Mouse (Mus musculus) Patski (cell line): Measurements from ENCODE around the gene Ifi208. TPM values are rescaled to one million over a fixed set of nuclear protein-coding genes. Genes with fewer than 3 reads are reported as not detected.
A peak's percentile ranks its signal among the peaks of the same experiment; 100 is the strongest.
"Not testable (repeated sequence)": the region's sequence is repeated elsewhere in the genome, so short reads cannot be mapped to it uniquely, and the experiment has no call there.

ENCODE experiments used
- ATAC-seq: fragments of 100-300 bp; one replicate; pipeline ENCODE4 v1.8.0; 2021
- CTCF ChIA-PET: fragments of 350-600 bp; sonication (Branson Sonifier 250); formaldehyde crosslinking; loops from one replicate; lab custom pipeline; 2022; ENCODE audit warnings: inconsistent platforms; lab: Charles Lee
- POLR2A ChIA-PET: fragments of 350-600 bp; sonication (Branson Sonifier 250); formaldehyde crosslinking; loops from one replicate; lab custom pipeline; 2022; ENCODE audit warnings: antibody characterized with exemption, inconsistent platforms; lab: Charles Lee
- DNase-seq: peaks from one replicate; pipeline ENCODE4 v3.0.0-alpha.2; 2011; ENCODE audit warnings: low read depth, low spot score
- H3K27me3 ChIP-seq: fragments of 371-371 bp; one replicate; pipeline ENCODE4 v1.5.1; 2021
- CTCF ChIP-seq: fragments of 100-300 bp; IDR thresholded peaks from one replicate; pipeline ENCODE4 v1.5.1; 2021
- in situ Hi-C: fragments of 300-500 bp; cut with MboI; formaldehyde crosslinking; loops from 3 replicates; pipeline ENCODE4 v1.11.1; 2018; ENCODE audit warnings: low pct_unique_long_range_greater_than_20kb, mixed read lengths
- polyA plus RNA-seq: library from polyadenylated mRNA; unstranded; gene quantifications from one replicate; pipeline ENCODE4 v1.2.3, GENCODE M21; 2021

Gene Ifi208
- not detected for polyA plus RNA-seq

DNA sequence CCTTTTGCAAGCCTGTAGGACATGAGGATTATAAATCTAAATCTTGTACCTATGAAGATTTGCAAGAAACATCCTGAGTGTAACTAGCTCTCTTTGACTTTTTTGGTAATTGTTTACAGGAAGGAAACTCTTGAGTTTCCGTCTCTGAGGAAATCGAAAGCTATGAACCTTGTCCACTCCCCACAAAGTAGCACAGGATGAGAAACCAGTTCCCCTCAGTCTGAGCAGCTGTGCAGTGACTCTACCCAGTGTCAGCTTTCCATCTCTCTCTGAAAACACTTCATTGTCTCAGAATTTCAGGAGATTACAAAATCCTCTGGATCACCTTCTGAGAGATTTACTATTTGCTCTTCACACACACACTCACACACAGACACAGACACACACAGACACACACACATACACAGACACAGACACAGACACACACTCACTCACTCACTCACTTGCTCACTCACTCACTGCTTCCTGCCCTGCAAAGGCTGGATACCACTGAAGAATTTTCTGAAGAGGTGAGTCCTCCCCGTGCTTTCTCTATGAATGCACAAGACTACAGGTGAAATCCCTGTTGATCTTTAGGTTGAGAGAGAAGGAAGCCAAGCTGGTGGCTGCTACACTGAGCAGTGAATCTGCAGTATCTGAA, at the start of gene Ifi208:
TSS of gene Ifi208 (plus strand) at position 218 of the 640 bp plus-strand sequence.
- DNase-seq, POLR2A ChIA-PET, in situ Hi-C loops, ATAC-seq, CTCF ChIA-PET, H3K27me3 ChIP-seq: not testable (repeated sequence)

DNA sequence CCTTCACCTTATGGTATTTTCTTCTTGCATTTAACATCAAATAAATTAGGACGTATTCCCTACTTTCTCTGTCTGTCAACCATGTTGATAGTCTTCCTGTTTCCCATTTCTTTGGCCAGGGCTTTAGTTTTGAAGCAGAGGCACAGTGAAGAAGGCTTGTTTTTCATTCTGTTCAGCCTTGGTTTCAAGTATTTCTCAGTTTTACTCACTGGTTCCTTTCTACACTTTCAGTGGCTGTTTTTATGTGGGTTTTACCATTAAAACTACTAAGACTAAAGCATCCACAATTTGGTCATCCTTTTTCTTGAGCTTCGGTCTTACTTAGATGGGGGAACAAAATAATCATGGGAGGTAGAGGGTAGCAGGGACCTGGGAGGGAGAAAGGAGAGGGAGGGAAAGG, 49.4 kb upstream of the Ifi208 start:
- in situ Hi-C loops: no loop called here
- no peak for ATAC-seq
- CTCF ChIA-PET: no interaction called here
- POLR2A ChIA-PET: no interaction called here
- DNase-seq: no peak
- TF ChIP-seq CTCF: no peak
- H3K27me3 ChIP-seq: no peaks in the 10 kb centered on the region

DNA sequence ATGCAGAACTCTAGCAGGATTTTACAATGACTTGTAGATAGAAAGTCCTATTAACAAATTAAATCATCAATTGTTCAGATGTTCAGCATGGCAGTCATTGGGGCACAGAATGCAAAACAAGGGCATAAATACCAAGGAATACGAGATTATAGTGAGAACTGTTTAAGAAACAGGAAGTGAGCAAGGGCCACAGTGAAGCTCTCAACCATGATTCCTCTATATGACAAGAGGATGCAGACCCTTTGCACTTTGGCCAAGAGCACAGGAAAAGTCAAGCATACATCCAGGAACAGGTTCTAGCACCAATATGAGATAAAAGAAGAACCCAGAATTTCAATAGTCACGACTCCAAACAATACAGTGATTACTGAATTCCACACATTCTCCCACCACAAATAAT, 46.8 kb upstream of the Ifi208 start:
- CTCF ChIA-PET: no interaction called here
- ATAC-seq: no peak

DNA sequence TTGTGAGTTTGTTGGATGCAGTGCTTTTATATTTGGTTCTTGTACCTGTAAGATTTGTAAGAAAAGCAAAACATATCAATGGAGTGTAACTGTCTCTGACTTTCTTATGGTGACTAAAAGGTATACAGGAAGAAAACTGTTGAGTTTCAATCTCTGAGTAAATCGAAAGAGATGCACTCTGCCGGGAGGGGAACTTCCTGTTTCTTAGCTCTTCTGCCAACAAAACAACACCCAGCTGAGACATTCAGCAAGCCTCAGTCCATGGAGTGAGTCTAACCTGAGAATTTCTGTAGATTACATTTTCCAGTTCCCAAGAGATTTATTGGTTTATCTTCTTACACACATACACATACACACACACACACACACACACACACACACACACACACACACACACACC, 42.9 kb upstream of the Ifi208 start, which contains the start of gene Ifi209:
TSS of gene Ifi209 (plus strand) at position 296 of the 400 bp plus-strand sequence.
- in situ Hi-C loops, POLR2A ChIA-PET, ATAC-seq, H3K27me3 ChIP-seq, DNase-seq, CTCF ChIA-PET: not testable (repeated sequence)

More for the DNA sequence above, 46.8 kb upstream of the Ifi208 start:
- POLR2A ChIA-PET: no interaction called here
- DNase-seq: no peak
- in situ Hi-C loops: no loop called here
- TF ChIP-seq CTCF: no peak
- H3K27me3 ChIP-seq: no peaks in the 10 kb centered on the region

DNA sequence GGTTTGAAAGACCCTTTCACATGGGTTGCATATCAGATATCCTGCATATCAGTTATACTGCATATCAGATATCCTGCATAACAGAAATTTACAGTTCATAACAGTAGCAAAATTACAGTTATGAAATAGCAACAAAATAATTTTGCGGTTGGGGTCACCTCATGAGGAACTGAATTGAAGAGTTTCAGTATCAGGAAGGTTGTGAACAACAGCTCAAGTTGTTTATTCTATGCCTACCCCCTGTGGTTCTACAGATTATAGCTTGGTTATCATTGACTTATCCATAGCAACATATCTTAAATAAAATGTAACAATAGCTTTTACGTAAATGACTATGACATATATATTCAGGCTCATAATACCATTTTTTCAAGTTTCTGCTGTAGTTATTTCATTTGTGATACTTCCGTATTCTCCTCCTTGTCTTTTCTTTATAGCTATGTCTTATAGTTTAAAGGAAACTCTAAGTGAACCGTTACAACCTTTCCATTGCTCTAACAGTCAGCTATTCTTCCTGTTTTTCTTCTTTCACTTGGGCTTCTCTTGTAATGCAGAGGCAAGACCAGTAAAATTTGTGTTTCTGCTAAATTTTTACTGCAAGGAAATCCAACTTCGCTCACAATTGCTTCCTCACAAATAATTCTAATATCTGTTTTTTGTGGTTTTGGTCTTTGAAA, 39.4 kb upstream of the Ifi208 start:
- in situ Hi-C loops: no loop called here
- no peaks in the 10 kb centered on the region for H3K27me3 ChIP-seq
- ATAC-seq (no peak), DNase-seq (no peak)
- ChIA-PET CTCF (no interaction called here), POLR2A (no interaction called here)
- no peak for TF ChIP-seq CTCF

DNA sequence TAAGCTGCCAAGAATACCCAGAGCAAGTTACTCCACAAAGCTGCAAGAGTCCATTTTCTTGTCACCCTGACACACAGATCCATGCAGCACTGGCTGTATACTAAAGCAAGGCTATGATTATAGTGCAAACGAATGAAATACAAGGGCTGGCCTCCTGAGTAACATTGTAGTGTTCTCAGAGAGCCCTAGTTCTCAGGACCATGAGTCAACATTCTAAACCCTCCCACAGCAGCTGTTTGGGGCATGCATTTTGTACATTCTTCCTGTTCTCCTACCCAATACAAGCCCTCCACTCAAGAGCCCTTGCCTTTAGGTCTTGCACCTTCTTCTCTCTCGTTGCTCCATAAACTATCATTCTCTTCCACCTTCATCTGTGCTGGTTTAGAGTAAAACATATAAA, 28.1 kb upstream of the Ifi208 start:
- TF ChIP-seq CTCF: no peak

DNA sequence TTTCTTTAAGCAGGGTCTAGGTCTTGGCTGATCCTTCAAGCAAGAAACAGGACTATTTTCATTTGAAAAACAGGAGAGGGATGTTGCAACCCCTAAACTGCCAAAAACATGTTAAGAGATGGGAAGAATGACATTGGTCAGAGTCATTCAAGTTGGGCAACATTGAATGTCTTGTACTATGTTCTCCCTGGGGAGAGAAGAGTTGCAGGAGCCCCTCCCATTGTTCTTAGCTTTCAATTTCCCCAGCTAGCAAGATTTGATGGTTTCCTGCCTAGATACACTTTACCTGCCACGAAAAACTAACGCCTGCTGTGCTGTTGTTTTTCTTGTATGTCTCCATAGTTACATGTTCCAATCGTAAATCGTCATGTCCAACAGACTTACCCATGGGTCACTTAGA, 15.5 kb upstream of the Ifi208 start:
- DNase-seq (no peak), ATAC-seq (no peak)
- ChIA-PET POLR2A (no interaction called here), CTCF (no interaction called here)
- H3K27me3 ChIP-seq: no peaks in the 10 kb centered on the region
- in situ Hi-C loops: no loop called here
- TF ChIP-seq CTCF: no peak

More for the DNA sequence above, 28.1 kb upstream of the Ifi208 start:
- ChIA-PET CTCF (no interaction called here), POLR2A (no interaction called here)
- in situ Hi-C loops: no loop called here
- ATAC-seq: no peak
- no peak for DNase-seq
- no peaks in the 10 kb centered on the region for H3K27me3 ChIP-seq

GRCm38 (mm10) chr1:173678605-173679004, 5.1 kb downstream of the Ifi208 start:
- ATAC-seq, H3K27me3 ChIP-seq, DNase-seq, POLR2A ChIA-PET, in situ Hi-C loops, CTCF ChIA-PET: not testable (repeated sequence)

DNA sequence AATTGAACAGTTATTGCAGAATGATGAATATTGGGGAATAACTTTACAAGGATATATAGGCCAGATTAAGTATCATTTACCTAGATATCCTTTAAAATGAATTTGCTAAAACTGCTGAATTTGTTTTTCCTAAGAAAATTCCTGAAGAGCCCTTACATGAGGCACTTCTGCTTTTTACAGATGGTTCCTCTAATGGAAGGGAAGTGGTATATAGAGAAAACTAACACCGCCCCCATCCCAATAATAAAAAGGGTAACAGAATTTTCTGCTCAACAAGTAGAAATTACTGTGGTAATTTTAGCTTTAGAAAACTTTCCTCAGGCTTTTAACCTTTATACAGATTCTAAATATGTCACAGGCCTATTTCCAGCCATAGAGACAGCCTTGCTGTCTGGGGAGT, 20.8 kb downstream of the Ifi208 start:
- no peaks in the 10 kb centered on the region for H3K27me3 ChIP-seq
- TF ChIP-seq CTCF: no peak
- ATAC-seq: no peak
- in situ Hi-C loops: no loop called here
- CTCF ChIA-PET: no interaction called here
- POLR2A ChIA-PET: no interaction called here
- no peak for DNase-seq

DNA sequence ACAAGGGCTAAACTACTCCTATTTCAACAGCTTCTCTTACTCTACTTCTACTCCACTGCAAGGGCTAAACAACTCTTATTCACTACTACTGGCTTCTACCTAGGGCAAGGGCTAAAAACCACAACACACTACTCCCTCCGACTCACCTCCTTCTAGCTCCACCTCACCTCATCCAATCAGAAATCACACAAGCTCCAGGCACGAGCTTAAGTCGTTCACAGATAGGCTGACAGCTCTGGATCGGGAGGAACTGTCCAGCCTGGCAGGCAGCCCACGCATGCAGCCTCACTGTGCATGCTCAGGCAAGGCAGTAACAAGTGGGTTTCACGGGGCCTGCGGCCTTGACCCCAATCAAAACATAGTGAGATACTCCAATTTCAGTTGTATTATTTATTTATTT, 59.7 kb downstream of the Ifi208 start:
- POLR2A ChIA-PET: no interaction called here
- CTCF ChIA-PET: no interaction called here
- in situ Hi-C loops: no loop called here
- DNase-seq (no peak), ATAC-seq (peak; percentile 35)
- no peaks in the 10 kb centered on the region for H3K27me3 ChIP-seq
- no peak for TF ChIP-seq CTCF

DNA sequence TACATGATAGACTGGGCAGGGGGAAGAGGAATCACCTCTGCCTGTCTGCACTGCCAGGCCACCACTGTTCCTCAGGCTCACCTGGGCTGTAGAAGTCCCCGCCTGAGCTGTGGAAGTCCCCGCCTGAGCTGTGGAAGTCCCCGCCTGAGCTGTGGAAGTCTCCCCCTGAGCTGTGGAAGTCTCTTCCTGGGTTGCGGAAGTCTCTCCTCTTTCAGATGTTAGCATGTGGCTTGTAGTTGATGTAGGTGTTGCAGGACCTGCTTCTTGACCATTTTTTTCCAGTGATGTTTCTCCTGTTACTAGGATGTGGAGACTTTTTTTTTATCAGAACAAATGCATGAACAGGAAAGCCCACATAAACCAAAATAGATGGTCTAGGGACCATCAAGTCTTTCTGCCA, 61.5 kb downstream of the Ifi208 start:
- CTCF ChIA-PET: interaction anchor here (1.2 kb wide), 1 partner anchor 8 kb away, joined by 3 read pairs; no protein-coding TSS in a partner anchor
- H3K27me3 ChIP-seq, POLR2A ChIA-PET, ATAC-seq, DNase-seq, in situ Hi-C loops: not testable (repeated sequence)
